Mouse (Mus musculus) liver, embryonic 14 days (tissue): ENCODE results near the gene Zfand3. TPM values are rescaled to one million over a fixed set of nuclear protein-coding genes. Genes with fewer than 3 reads are reported as not detected.

ENCODE experiments used
- polyA plus RNA-seq: library from polyadenylated mRNA; depleted of rRNA; stranded (reverse); fragments of >200 nt; gene quantifications from 2 replicates; pipeline ENCODE4 v1.2.3, GENCODE M21; 2012; rRNA removed

The Zfand3 gene
- 15.0 and 18.2 TPM in 2 replicates for polyA plus RNA-seq

GRCm38 (mm10) chr17:30004203-30005102 lies at the start of gene Zfand3:
Zfand3 (plus strand) TSS chr17:30004733.

GRCm38 (mm10) chr17:29970037-29970555 lies 34.4 kb upstream of the Zfand3 start, which contains the start of gene Mdga1:
Mdga1 (minus strand) TSS chr17:29970087.

Other genes with a start within 250 kb of the Zfand3 start
- gene Mdga1, start 34.6 kb upstream of the Zfand3 start, polyA plus RNA-seq = 1.7 TPM in 2 replicates